Comparison of ENCODE assay signal across 8 mouse cellular contexts in the genomic region with DNA sequence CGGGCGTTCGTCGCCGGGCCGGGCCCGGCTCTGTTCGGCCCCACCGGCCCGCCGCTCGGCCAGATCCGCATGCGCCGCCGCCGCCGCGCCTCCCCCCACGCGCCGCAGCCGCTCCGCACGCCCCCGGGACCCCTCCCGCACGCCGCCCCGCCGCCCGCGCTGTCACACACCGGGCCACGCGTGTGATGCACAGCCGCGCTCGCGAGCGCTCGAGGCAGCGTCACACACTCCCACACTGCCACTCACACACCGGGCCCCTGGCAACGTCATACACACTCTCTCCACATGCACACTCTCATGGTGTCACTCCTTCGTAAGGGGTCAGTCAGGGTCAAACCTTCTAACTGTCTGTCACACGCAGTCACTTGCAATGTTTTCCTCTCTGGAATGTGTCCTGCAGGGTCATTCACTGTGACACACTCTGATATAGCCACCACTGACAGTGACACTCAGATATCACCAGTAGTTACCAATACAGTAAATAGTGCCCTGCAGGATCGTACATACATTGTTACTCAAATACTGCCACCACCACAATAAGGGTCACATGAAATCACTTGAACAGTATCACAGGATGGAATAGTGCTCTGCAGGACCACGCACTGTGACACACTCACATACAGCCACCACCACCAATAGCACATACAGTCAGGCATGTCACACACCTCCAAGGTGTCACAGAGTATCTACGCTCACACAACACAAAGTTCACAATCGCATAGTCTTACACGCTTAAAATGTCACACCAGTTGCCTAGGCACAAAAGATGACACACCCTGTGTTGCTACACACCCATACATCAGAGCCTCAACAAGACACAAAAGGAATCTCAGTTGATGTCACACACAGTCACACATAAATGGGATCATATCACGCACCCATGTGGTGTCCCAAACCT. TPM values are rescaled to one million over a fixed set of nuclear protein-coding genes. Genes with fewer than 3 reads are reported as not detected.
DNase-seq lines count a peak whose midpoint lies in the region; ATAC-seq and TF ChIP-seq lines count a peak whose summit lies in the region.

No protein-coding gene starts in this region.

- peak overlapping the region; percentile 76 for H3K9ac ChIP-seq in forebrain, postnatal 0 days

- intact Hi-C loops in left cerebral cortex, postnatal 4 days (cut with DNase I), result no loop called here

- H3K4me3 ChIP-seq in megakaryocyte, embryonic 14.5 days (replicated peaks), result peak overlapping the region; percentile 96
- peak overlapping the region; percentile 63 for H3K4me3 ChIP-seq in forebrain, postnatal 0 days (ENCODE audit: low read depth, low read length)
- peak overlapping the region; percentile 28 for H3K4me3 ChIP-seq in myocyte

- peaks cover 54% of the 10 kb centered on the region for H3K4me1 ChIP-seq in megakaryocyte, embryonic 14.5 days
- no peaks in the 10 kb centered on the region for H3K4me1 ChIP-seq in forebrain, postnatal 0 days (ENCODE audit: insufficient read depth)

- DNase-seq in cerebellum, adult 11 months, result peak; percentile 62
- DNase-seq in forebrain, postnatal 0 days, result peak; percentile 85
- DNase-seq in induced T-regulatory cell, adult 2 months (ENCODE audit: low read depth), result peak; percentile 65
- peak; percentile 53 for DNase-seq in left cerebral cortex, postnatal 4 days
- DNase-seq in spleen, postnatal 14 days (ENCODE audit: low spot score in 2 of 2), result no peak

- no peak for TF ChIP-seq CTCF in forebrain, postnatal 0 days (IDR thresholded peaks at IDR 0.05; ENCODE audit: low read depth)

- H3ac ChIP-seq in myocyte (ENCODE audit: control insufficient read depth, insufficient read length), result no peak overlapping the region

- H3K79me2 ChIP-seq in myocyte (ENCODE audit: control insufficient read depth, insufficient read depth), result no peaks in the 10 kb centered on the region

- H3K36me3 ChIP-seq in megakaryocyte, embryonic 14.5 days (replicated peaks; ENCODE audit: low read length), result peaks cover 12% of the 10 kb centered on the region
- 0 out of 2 replicates have a peak, but pooled peaks cover 3% of the 10 kb centered on the region for H3K36me3 ChIP-seq in forebrain, postnatal 0 days (ENCODE audit: insufficient read depth)
- H3K36me3 ChIP-seq in myocyte (ENCODE audit: control insufficient read depth, insufficient read depth), result no peaks in the 10 kb centered on the region

- H3K9me3 ChIP-seq in megakaryocyte, embryonic 14.5 days, result peaks cover 7% of the 10 kb centered on the region; the same call in 1 of the 2 replicates
- H3K9me3 ChIP-seq in forebrain, postnatal 0 days (ENCODE audit: low read length), result no peaks in the 10 kb centered on the region

- no peak for ATAC-seq in megakaryocyte, adult 5-6 weeks (ENCODE audit: poor library complexity, severe bottlenecking)
- ATAC-seq in forebrain, postnatal 0 days, result peak; percentile 83

- H3K27ac ChIP-seq in forebrain, postnatal 0 days (ENCODE audit: low read depth, low read length), result peak overlapping the region; percentile 75

- TF ChIP-seq POLR2A in myocyte (IDR thresholded peaks at IDR 0.05; ENCODE audit: insufficient read length, low read depth), result no peak

- peak overlapping the region; percentile 83 for H3K4me2 ChIP-seq in forebrain, postnatal 0 days (ENCODE audit: low read depth)
- peak overlapping the region; percentile 91 for H3K4me2 ChIP-seq in myocyte (ENCODE audit: low read depth)

- 9% methylated on average over 36 of the region's 53 CpGs for WGBS in forebrain, postnatal 0 days

- H3K27me3 ChIP-seq in megakaryocyte, embryonic 14.5 days (replicated peaks), result peaks cover 43% of the 10 kb centered on the region
- H3K27me3 ChIP-seq in forebrain, postnatal 0 days (ENCODE audit: insufficient read depth, low read length), result no peaks in the 10 kb centered on the region
- peaks cover 8% of the 10 kb centered on the region for H3K27me3 ChIP-seq in myocyte (ENCODE audit: control insufficient read depth, insufficient read depth, insufficient read length)

TF ChIP-seq in myocyte, 11 proteins besides CTCF, POLR2A, EP300 and RAD21:
- TF ChIP-seq SRF (IDR thresholded peaks at IDR 0.05; ENCODE audit: control insufficient read depth, insufficient read length, low read depth), result no peak
- TF ChIP-seq TCF12 (IDR thresholded peaks at IDR 0.05; ENCODE audit: insufficient read depth, poor library complexity, severe bottlenecking), result no peak
- TF ChIP-seq REST (IDR thresholded peaks at IDR 0.05; ENCODE audit: insufficient read depth, insufficient read length), result no peak
- TF ChIP-seq TCF3 (IDR thresholded peaks at IDR 0.05; ENCODE audit: insufficient read length, low read depth), result no peak
- no peak for TF ChIP-seq POLR2AphosphoS2 (IDR thresholded peaks at IDR 0.05; ENCODE audit: insufficient read length, low read depth)
- no peak for TF ChIP-seq MYOD1 (IDR thresholded peaks at IDR 0.05; ENCODE audit: control insufficient read depth in 1 of 3, insufficient read length in 2 of 3, low read depth in 2 of 3)
- no peak for TF ChIP-seq CEBPB (IDR thresholded peaks at IDR 0.05; ENCODE audit: insufficient read depth, poor library complexity, severe bottlenecking)
- no peak for TF ChIP-seq MYOG (IDR thresholded peaks at IDR 0.05; ENCODE audit: control insufficient read depth in 1 of 3, insufficient read depth in 1 of 3, insufficient read length in 2 of 3, low read depth in 2 of 3)
- no peak for TF ChIP-seq USF1 (IDR thresholded peaks at IDR 0.05; ENCODE audit: low read depth)
- TF ChIP-seq E2F4 (IDR thresholded peaks at IDR 0.05; ENCODE audit: insufficient read depth), result no peak
- TF ChIP-seq MAX (IDR thresholded peaks at IDR 0.05; ENCODE audit: low read depth), result no peak

RNA-seq across cellular contexts. Expression of gene Sptbn4, which starts 0.7 kb away (rescaled TPM):
- 0.27 and 0.45 TPM in 2 replicates for polyA plus RNA-seq in megakaryocyte, embryonic 14.5 days (2012; ENCODE audit: insufficient read depth, low replicate concordance)
- total RNA-seq in megakaryocyte, adult 5-6 weeks (2015), result 0.13 and 0.32 TPM in 2 replicates
- total RNA-seq in megakaryocyte, adult 5-6 weeks (2017), result 0.07 and 0.20 TPM in 2 replicates
- total RNA-seq in forebrain, postnatal 0 days (2014; rRNA removed), result 18.8 and 22.3 TPM in 2 replicates
- polyA plus RNA-seq in forebrain, postnatal 0 days (2015; fragmentation: Nextera tagmentation; extraction: Ambion mirVana), result 2.5 and 3.8 TPM in 2 replicates
- total RNA-seq in left cerebral cortex, postnatal 4 days (2021), result 10 to 100 TPM; 75.3 to 82.5 TPM
- polyA plus RNA-seq in myocyte (2012; fragmentation: generic; extraction: Trizol), result 0.17 TPM

RNA-seq across cellular contexts. Expression of gene Blvrb, which starts 1.0 kb away (rescaled TPM):
- 330 and 332 TPM in 2 replicates for polyA plus RNA-seq in megakaryocyte, embryonic 14.5 days (2012; ENCODE audit: insufficient read depth, low replicate concordance)
- total RNA-seq in megakaryocyte, adult 5-6 weeks (2015), result 35.3 and 42.0 TPM in 2 replicates
- total RNA-seq in megakaryocyte, adult 5-6 weeks (2017), result 15.5 and 16.2 TPM in 2 replicates
- total RNA-seq in forebrain, postnatal 0 days (2014; rRNA removed), result 11.6 and 14.3 TPM in 2 replicates
- 16.3 and 18.9 TPM in 2 replicates for polyA plus RNA-seq in forebrain, postnatal 0 days (2015; fragmentation: Nextera tagmentation; extraction: Ambion mirVana)
- 10 to 100 TPM in 1 of 2 experiments, 1 to 10 TPM in 1; 9.7 to 12.2 TPM for total RNA-seq in left cerebral cortex, postnatal 4 days (2021)
- 58.4 TPM for polyA plus RNA-seq in myocyte (2012; fragmentation: generic; extraction: Trizol)

RNA-seq across cellular contexts. Expression of gene Sertad3, which starts 26.8 kb away (rescaled TPM):
- polyA plus RNA-seq in megakaryocyte, embryonic 14.5 days (2012; ENCODE audit: insufficient read depth, low replicate concordance), result 28.2 and 88.9 TPM in 2 replicates
- total RNA-seq in megakaryocyte, adult 5-6 weeks (2015), result 5.8 and 7.8 TPM in 2 replicates
- 11.1 and 11.6 TPM in 2 replicates for total RNA-seq in megakaryocyte, adult 5-6 weeks (2017)
- total RNA-seq in forebrain, postnatal 0 days (2014; rRNA removed), result 1.8 and 5.5 TPM in 2 replicates
- polyA plus RNA-seq in forebrain, postnatal 0 days (2015; fragmentation: Nextera tagmentation; extraction: Ambion mirVana), result 4.3 and 4.9 TPM in 2 replicates
- total RNA-seq in left cerebral cortex, postnatal 4 days (2021), result 1 to 10 TPM; 3.1 to 3.2 TPM
- 15.5 TPM for polyA plus RNA-seq in myocyte (2012; fragmentation: generic; extraction: Trizol)

RNA-seq across cellular contexts. Expression of gene Sertad1, which starts 39.9 kb away (rescaled TPM):
- polyA plus RNA-seq in megakaryocyte, embryonic 14.5 days (2012; ENCODE audit: insufficient read depth, low replicate concordance), result 159 and 273 TPM in 2 replicates
- total RNA-seq in megakaryocyte, adult 5-6 weeks (2015), result 17.4 and 18.9 TPM in 2 replicates
- 11.2 and 19.7 TPM in 2 replicates for total RNA-seq in megakaryocyte, adult 5-6 weeks (2017)
- total RNA-seq in forebrain, postnatal 0 days (2014; rRNA removed), result 5.2 and 6.3 TPM in 2 replicates
- polyA plus RNA-seq in forebrain, postnatal 0 days (2015; fragmentation: Nextera tagmentation; extraction: Ambion mirVana), result 6.3 and 7.4 TPM in 2 replicates
- 1 to 10 TPM; 3.3 to 3.5 TPM for total RNA-seq in left cerebral cortex, postnatal 4 days (2021)
- polyA plus RNA-seq in myocyte (2012; fragmentation: generic; extraction: Trizol), result 44.6 TPM

RNA-seq across cellular contexts. Expression of gene Prx, which starts 52.4 kb away (rescaled TPM):
- polyA plus RNA-seq in megakaryocyte, embryonic 14.5 days (2012; ENCODE audit: insufficient read depth, low replicate concordance), result 1.7 and 1.8 TPM in 2 replicates
- total RNA-seq in megakaryocyte, adult 5-6 weeks (2015), result 0.05 and 0.16 TPM in 2 replicates
- total RNA-seq in megakaryocyte, adult 5-6 weeks (2017), result 0.22 TPM in 1 of 2 replicates, not detected in the other
- 1.9 and 2.4 TPM in 2 replicates for total RNA-seq in forebrain, postnatal 0 days (2014; rRNA removed)
- polyA plus RNA-seq in forebrain, postnatal 0 days (2015; fragmentation: Nextera tagmentation; extraction: Ambion mirVana), result 1.1 and 1.4 TPM in 2 replicates
- 1 to 10 TPM; 2.6 to 2.7 TPM for total RNA-seq in left cerebral cortex, postnatal 4 days (2021)
- polyA plus RNA-seq in myocyte (2012; fragmentation: generic; extraction: Trizol), result 4.2 TPM

Comparison
In these comparisons a context has a peak if more than half of its experiments do, and no peak if none do; other contexts are left out.
1. H3K4me3 ChIP-seq: peak in every context shown above with its lines; median percentile 96 in megakaryocyte, embryonic 14.5 days; 63 in forebrain, postnatal 0 days; 28 in myocyte.
2. DNase-seq: peak in cerebellum, adult 11 months (single experiment), forebrain, postnatal 0 days (single experiment), induced T-regulatory cell, adult 2 months (single experiment) and left cerebral cortex, postnatal 4 days (single experiment); none in spleen, postnatal 14 days (0 of 2).
3. RNA of gene Sptbn4, which starts 0.7 kb away (total RNA-seq): 75.3 to 82.5 TPM in left cerebral cortex, postnatal 4 days and 18.8 to 22.3 TPM in forebrain, postnatal 0 days; 0.07 to 0.32 TPM in megakaryocyte, adult 5-6 weeks; every median in the first group is over 10 times any median in the second.